Mouse (Mus musculus) forebrain, embryonic 16.5 days (tissue): Measurements from ENCODE around the gene Disc1. TPM values are rescaled to one million over a fixed set of nuclear protein-coding genes. Genes with fewer than 3 reads are reported as not detected.
A peak's percentile ranks its signal among the peaks of the same experiment; 100 is the strongest.

Experiments used
- ATAC-seq: fragments of 200-750 bp; cut with Nextera tagmentation; 2 replicates; pipeline ENCODE4 v1.8.0; 2017; ENCODE audit warnings: mild to moderate bottlenecking, moderate library complexity
- H3K27ac ChIP-seq: fragments of 300-500 bp; sonication (generic); 2 replicates; pipeline ENCODE4 v1.5.1; 2014; ENCODE audit warnings: low read length, control low read depth
- H3K27me3 ChIP-seq: fragments of 300-500 bp; sonication (generic); replicated peaks from 2 replicates; pipeline ENCODE4 v1.6.1; 2014; ENCODE audit warnings: low read length; ENCODE audit not compliant: control insufficient read depth, insufficient read depth
- H3K36me3 ChIP-seq: fragments of 300-500 bp; sonication (generic); 2 replicates; pipeline ENCODE4 v1.6.1; 2014; ENCODE audit not compliant: control insufficient read depth, insufficient read depth
- H3K4me1 ChIP-seq: fragments of 300-500 bp; sonication (generic); replicated peaks from 2 replicates; pipeline ENCODE4 v1.6.1; 2014; ENCODE audit warnings: low read length; ENCODE audit not compliant: control insufficient read depth, insufficient read depth
- H3K4me2 ChIP-seq: fragments of 300-500 bp; sonication (generic); 2 replicates; pipeline ENCODE4 v1.6.1; 2014; ENCODE audit warnings: mild to moderate bottlenecking, low read length, control low read depth
- H3K4me3 ChIP-seq: fragments of 300-500 bp; sonication (generic); replicated peaks from 2 replicates; pipeline ENCODE4 v1.5.1; 2014; ENCODE audit warnings: mild to moderate bottlenecking, low read length, control low read depth
- H3K9ac ChIP-seq: fragments of 300-500 bp; sonication (generic); replicated peaks from 2 replicates; pipeline ENCODE4 v1.6.1; 2014; ENCODE audit warnings: low read depth, low read length, control low read depth
- H3K9me3 ChIP-seq: fragments of 300-500 bp; sonication (generic); 2 replicates; pipeline ENCODE4 v1.6.1; 2016; ENCODE audit warnings: low read length; ENCODE audit not compliant: control insufficient read depth
- WGBS: fragments of 180-500 bp; shearing (Covaris S2); extraction: QIAGEN DNeasy Blood & Tissue Kit; methylation state at CpG from one replicate; pipeline ENCODE4 v1.1.7; 2014; 5-methylcytosine and 5-hydroxymethylcytosine counted together
- polyA plus RNA-seq: library from polyadenylated mRNA; unstranded; fragments of >200 nt; fragmentation: Nextera tagmentation; extraction: Ambion mirVana; gene quantifications from 2 replicates; pipeline ENCODE4 v1.2.1, GENCODE M21; 2015

Disc1 gene
- polyA plus RNA-seq, 1 experiment from 2014 or later: 1.1 TPM

DNA sequence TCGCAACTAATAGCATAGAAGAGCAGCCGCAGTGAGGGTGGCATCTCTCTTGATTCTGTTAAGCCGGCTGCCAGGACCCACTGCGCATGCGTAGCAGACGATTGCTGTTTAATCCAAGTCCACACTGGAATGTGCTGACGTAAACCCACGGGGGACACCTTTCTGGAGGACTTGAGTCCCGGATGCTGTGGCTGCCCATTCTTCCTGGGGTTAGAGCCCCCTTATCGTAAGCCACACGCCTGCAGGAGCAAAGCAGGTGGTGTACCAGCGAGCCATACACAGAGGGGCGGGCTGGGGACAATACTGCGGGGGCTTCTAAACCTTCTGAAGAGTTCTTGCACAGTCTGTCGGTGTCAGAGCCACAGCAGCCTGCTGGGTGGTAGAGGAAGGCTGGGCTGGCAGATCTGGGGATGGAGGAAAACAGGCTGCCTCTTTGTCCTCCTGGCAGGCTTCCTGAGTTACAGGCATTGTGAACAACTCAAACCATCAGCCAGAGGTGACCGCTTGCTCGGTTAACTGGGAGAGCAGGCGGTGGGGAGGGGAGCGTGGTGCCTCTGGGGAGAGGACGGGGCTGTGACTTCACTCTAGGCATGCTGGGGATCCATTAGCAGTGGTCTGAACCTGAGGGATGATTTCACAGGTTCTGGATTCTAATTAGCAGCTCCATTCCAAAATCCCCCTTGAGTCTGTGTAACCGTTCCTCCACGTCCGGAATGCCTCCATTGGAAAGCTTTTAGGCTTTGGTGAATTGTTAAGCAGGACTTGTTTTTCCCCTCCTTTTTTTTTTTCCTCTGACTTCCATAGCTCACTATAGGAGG is 200.4 kb downstream of the Disc1 start:
- Histone ChIP-seq H3K36me3 (no peaks in the 10 kb centered on the region), H3K4me1 (peaks cover 17% of the 10 kb centered on the region), H3K4me3 (peak overlapping the region; percentile 55), H3K9me3 (no peaks in the 10 kb centered on the region), H3K4me2 (peak overlapping the region; percentile 77), H3K9ac (peak overlapping the region; percentile 61), H3K27me3 (no peaks in the 10 kb centered on the region), H3K27ac (peak overlapping the region; percentile 93)
- peak; percentile 91 for ATAC-seq
- WGBS: 2% methylated on average over 23 of the region's 23 CpGs

DNA sequence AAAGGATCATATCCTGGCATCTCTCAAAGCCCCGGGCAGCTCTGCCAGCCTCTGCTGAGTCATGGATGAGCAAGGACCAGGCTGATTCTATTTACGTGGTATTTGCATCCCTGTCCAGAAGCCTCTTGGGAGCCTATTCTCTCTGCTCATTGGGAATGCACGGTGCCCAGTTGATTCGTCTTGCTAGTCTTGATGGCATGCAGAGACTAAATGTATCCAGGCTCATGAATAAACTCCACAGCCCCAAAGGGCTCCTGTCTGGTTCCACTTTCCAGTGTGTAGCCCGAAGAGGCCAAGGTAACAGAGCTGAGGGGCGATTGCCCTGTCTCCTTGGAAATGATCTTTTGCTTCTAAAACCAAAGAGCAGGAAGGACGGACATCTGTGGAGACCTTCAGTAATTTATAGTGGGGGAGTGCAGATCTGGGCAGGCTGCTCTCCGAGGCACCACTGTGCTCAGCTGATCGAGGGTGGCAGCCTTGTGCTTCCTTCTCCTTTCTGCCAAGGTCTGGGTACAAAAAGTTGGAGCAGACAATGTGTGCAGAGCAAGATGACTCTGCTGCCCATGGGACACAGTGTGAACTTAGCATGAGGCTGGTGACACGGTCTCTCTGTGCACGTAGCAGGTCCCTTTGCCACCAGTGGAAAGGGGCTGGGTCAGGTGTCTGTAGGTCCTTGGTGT is 201.2 kb downstream of the Disc1 start:
- 44% methylated on average over 11 of the region's 11 CpGs for WGBS
- peak overlapping the region; percentile 61 for H3K9ac ChIP-seq
- ATAC-seq: 0 out of 2 replicates have a peak, but pooled peaks have one; percentile 6
- H3K27me3 ChIP-seq: no peaks in the 10 kb centered on the region
- peaks cover 17% of the 10 kb centered on the region for H3K4me1 ChIP-seq
- H3K36me3 ChIP-seq: no peaks in the 10 kb centered on the region
- peak overlapping the region; percentile 77 for H3K4me2 ChIP-seq
- peak overlapping the region; percentile 93 for H3K27ac ChIP-seq
- H3K4me3 ChIP-seq: peak overlapping the region; percentile 55
- no peaks in the 10 kb centered on the region for H3K9me3 ChIP-seq

DNA sequence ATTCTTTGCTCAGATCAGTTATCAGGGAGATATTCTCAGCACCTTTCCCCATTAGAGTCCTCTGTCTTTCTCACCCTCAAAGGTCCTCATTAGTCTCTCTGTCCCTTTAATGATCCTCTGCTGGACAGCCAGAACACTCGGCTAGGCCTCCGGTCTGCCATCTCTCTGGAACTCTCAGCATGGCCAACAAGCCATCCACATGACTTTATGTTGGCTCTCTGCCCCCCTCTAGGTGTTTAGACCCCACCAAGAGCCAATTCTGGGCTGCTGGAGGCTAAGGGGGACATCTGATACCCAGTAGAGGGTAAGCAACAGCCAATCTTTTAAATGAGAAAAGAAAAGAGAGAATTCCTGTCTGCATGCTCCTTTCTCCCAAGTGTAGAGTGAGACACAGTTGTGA is 203.7 kb downstream of the Disc1 start:
- no peak overlapping the region for H3K4me2 ChIP-seq
- 49% methylated on average over 2 of the region's 2 CpGs for WGBS
- H3K36me3 ChIP-seq: no peaks in the 10 kb centered on the region
- no peaks in the 10 kb centered on the region for H3K27me3 ChIP-seq
- H3K4me1 ChIP-seq: peaks cover 17% of the 10 kb centered on the region
- H3K4me3 ChIP-seq: no peak overlapping the region
- H3K27ac ChIP-seq: no peak overlapping the region
- no peak for ATAC-seq
- H3K9ac ChIP-seq: no peak overlapping the region
- H3K9me3 ChIP-seq: no peaks in the 10 kb centered on the region

DNA sequence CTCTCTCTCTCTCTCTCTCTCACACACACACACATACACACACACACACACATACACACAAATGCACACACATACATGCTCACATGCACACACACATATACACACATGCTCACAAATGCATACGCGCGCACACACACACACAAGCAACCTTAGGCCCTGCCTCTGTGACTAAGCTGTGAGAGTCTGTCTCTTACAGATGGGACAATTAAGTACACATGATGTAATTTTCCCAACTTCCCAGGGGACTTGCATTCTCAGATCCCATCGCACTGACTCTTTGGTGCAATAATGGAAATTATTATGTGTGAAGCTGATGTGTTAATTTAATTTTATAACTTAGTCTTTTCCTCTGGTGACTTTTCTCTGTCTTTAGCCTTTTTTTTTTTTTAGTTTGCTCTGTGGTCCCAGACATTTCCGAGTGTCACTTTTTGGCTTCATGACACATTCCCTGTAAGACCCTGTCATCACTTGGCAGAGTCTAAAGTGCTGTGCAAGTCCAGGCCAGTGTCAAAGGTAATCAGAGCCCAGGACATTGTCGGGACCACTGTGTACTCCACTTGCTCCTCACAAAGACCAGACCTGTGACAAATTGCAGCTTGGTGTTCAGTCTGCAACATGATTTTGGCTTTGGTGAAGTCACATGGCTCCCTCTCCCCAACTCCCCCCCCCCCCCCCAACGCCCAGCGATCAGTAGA is 205.0 kb downstream of the Disc1 start:
- no peak overlapping the region for H3K9ac ChIP-seq
- no peaks in the 10 kb centered on the region for H3K36me3 ChIP-seq
- no peak for ATAC-seq
- H3K4me2 ChIP-seq: no peak overlapping the region
- WGBS: 86% methylated on average over 8 of the region's 8 CpGs
- peaks cover 11% of the 10 kb centered on the region for H3K4me1 ChIP-seq
- H3K27ac ChIP-seq: no peak overlapping the region
- H3K4me3 ChIP-seq: no peak overlapping the region
- no peaks in the 10 kb centered on the region for H3K9me3 ChIP-seq
- H3K27me3 ChIP-seq: no peaks in the 10 kb centered on the region

DNA sequence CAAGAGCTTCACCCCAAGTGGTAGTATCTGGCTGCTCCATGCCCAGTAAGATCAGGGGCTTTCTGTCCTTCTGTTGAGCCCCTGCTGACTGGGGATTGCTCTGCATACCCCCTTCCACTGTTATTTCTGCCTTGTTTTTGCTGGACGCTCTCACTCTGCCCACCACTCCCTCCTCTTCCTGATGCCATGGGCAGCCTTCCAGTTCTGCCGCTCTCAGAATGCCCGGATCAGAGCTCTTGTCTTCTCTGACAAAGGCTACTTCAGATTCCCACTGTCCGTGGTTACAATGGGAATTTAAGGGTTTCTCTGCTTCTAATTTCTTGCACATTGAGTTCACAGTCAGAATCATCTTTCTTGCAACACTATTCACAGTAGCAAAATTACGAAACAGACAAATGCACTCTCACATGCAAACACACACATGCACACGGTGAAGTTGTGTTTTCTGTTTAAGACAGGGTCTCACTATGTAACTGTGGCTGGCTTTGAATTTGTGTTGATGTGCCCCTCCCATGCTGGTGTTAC is 214.2 kb downstream of the Disc1 start:
- H3K27ac ChIP-seq: no peak overlapping the region
- H3K4me1 ChIP-seq: peaks cover 5% of the 10 kb centered on the region; the same call in 1 of the 2 replicates
- no peaks in the 10 kb centered on the region for H3K9me3 ChIP-seq
- H3K9ac ChIP-seq: no peak overlapping the region
- no peaks in the 10 kb centered on the region for H3K36me3 ChIP-seq
- H3K4me3 ChIP-seq: no peak overlapping the region
- H3K27me3 ChIP-seq: no peaks in the 10 kb centered on the region
- 21% methylated on average over 6 of the region's 6 CpGs for WGBS
- ATAC-seq: no peak
- no peak overlapping the region for H3K4me2 ChIP-seq

DNA sequence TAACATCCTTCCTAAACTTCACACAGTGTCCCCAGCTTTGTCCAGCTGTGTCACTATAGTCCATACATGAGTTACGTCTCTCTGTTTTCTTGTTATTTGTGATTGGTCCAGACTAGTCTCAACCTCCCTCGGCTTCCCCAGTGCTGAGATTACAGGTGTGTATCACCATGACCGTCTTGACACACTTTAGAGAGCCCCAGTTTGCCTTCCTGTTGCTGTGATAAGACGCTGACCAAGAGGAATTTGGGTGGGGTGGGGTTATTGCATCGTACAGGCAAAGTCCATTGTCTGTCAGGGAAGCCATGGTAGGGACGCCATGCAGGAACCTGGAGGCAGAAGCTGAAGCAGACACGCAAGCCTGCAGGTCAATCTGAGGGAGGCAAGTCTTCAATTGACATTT is 216.3 kb downstream of the Disc1 start:
- Histone ChIP-seq H3K9ac (no peak overlapping the region), H3K4me2 (no peak overlapping the region), H3K4me3 (no peak overlapping the region), H3K27ac (no peak overlapping the region), H3K9me3 (no peaks in the 10 kb centered on the region), H3K4me1 (peaks cover 5% of the 10 kb centered on the region; the same call in 1 of the 2 replicates), H3K36me3 (no peaks in the 10 kb centered on the region), H3K27me3 (no peaks in the 10 kb centered on the region)
- no peak for ATAC-seq
- 86% methylated on average over 7 of the region's 7 CpGs for WGBS

DNA sequence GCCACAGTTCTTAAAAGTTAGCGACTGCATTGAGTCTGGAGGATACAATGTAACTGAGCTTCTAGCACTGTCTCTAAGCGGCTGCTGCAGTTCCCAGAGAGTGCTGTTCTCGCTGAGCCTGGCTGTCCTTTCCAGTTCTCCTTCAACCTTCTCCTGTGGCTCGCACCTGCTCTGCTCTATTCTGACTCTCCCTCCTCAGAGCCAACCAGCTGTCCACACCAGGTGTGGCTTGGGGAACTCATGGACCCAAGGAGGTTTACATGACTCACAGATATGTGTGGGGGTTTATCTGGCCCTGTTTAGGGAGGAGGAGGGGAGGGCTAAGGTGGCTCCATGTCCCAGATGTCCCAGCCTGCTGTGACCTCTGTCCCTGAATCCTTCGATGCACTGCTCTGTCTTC is 217.4 kb downstream of the Disc1 start:
- WGBS: 77% methylated on average over 5 of the region's 5 CpGs
- no peak overlapping the region for H3K4me3 ChIP-seq
- H3K27me3 ChIP-seq: no peaks in the 10 kb centered on the region
- H3K9me3 ChIP-seq: no peaks in the 10 kb centered on the region
- no peak for ATAC-seq
- no peak overlapping the region for H3K4me2 ChIP-seq
- H3K36me3 ChIP-seq: no peaks in the 10 kb centered on the region
- peaks cover 5% of the 10 kb centered on the region; the same call in 1 of the 2 replicates for H3K4me1 ChIP-seq
- H3K27ac ChIP-seq: no peak overlapping the region
- no peak overlapping the region for H3K9ac ChIP-seq

DNA sequence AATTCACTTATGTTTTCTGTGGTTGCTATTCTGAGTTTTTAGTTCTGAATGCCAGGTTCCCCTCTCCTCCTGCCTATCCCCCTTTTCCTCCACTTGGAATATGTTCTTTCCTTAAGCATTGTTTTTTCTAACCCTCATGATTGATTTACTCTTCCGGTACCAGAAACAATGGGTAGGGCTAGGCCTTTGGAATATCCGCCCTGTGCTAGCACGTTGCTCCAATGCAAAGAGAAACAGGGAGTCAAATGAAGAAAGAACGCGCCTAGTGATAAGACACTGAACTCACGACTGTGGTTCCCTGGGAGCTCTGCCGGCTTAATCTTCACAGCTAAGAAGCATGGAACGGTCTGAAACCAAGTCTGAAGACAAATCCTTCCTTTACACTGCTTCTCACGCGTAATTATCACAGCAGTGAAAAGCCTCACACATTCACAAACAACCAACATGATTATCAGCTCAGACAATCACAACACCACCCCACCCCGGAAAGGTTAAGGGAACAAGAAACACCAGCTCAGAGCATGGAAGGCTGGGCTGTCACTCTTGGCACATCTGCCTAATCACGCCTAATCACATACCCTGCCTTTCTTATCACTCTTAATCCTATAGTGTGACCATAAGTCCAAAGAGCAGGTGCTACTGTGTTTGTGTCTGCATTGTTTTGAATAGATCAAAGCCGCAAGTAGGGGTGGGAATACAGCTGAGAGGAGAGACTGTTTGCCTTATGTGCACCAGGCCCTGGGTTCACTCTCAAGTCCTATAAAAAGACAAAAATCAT is 218.3 kb downstream of the Disc1 start:
- no peak for ATAC-seq
- Histone ChIP-seq H3K4me1 (peaks cover 9% of the 10 kb centered on the region; the same call in 1 of the 2 replicates), H3K9ac (no peak overlapping the region), H3K36me3 (no peaks in the 10 kb centered on the region), H3K4me3 (no peak overlapping the region), H3K9me3 (no peaks in the 10 kb centered on the region), H3K27ac (no peak overlapping the region), H3K4me2 (no peak overlapping the region), H3K27me3 (no peaks in the 10 kb centered on the region)
- 45% methylated on average over 13 of the region's 13 CpGs for WGBS
